Mouse (Mus musculus) liver, embryonic 15.5 days (tissue): ENCODE data around the gene Atp5l. TPM values are rescaled to one million over a fixed set of nuclear protein-coding genes. Genes with fewer than 3 reads are reported as not detected.
"Not testable (repeated sequence)": the region's sequence is repeated elsewhere in the genome, so short reads cannot be mapped to it uniquely, and the experiment has no call there.

Experiments used
- ATAC-seq: fragments of 200-750 bp; cut with Nextera tagmentation; 2 replicates; pipeline ENCODE4 v1.8.0; 2017; ENCODE audit warnings: moderate number of reproducible peaks, mild to moderate bottlenecking, moderate library complexity; ENCODE audit not compliant: insufficient read depth
- H3K27ac ChIP-seq: fragments of 300-500 bp; sonication (generic); replicated peaks from 2 replicates; pipeline ENCODE4 v1.5.1; 2015; ENCODE audit warnings: mild to moderate bottlenecking, inconsistent platforms
- H3K27me3 ChIP-seq: fragments of 300-500 bp; sonication (generic); 2 replicates; pipeline ENCODE4 v1.6.1; 2015; ENCODE audit warnings: mild to moderate bottlenecking, inconsistent platforms
- H3K36me3 ChIP-seq: fragments of 300-500 bp; sonication (generic); replicated peaks from 2 replicates; pipeline ENCODE4 v1.6.1; 2015; ENCODE audit warnings: moderate library complexity, mild to moderate bottlenecking, inconsistent platforms
- H3K4me1 ChIP-seq: fragments of 300-500 bp; sonication (generic); replicated peaks from 2 replicates; pipeline ENCODE4 v1.6.1; 2015; ENCODE audit warnings: inconsistent platforms
- H3K4me2 ChIP-seq: fragments of 300-500 bp; sonication (generic); 2 replicates; pipeline ENCODE4 v1.6.1; 2015; ENCODE audit warnings: moderate library complexity, mild to moderate bottlenecking, inconsistent platforms
- H3K4me3 ChIP-seq: fragments of 300-500 bp; sonication (generic); replicated peaks from 2 replicates; pipeline ENCODE4 v1.5.1; 2015; ENCODE audit warnings: mild to moderate bottlenecking, inconsistent platforms
- H3K9ac ChIP-seq: fragments of 300-500 bp; sonication (generic); 2 replicates; pipeline ENCODE4 v1.6.1; 2015; ENCODE audit warnings: moderate library complexity, mild to moderate bottlenecking, inconsistent platforms
- H3K9me3 ChIP-seq: fragments of 300-500 bp; sonication (generic); replicated peaks from 2 replicates; pipeline ENCODE4 v1.6.1; 2016; ENCODE audit warnings: inconsistent platforms
- WGBS: fragments of 180-500 bp; shearing (Covaris S2); methylation state at CpG from one replicate; pipeline ENCODE4 v1.1.7; 2015; ENCODE audit warnings: mixed read lengths; ENCODE audit not compliant: insufficient replicate concordance; 5-methylcytosine and 5-hydroxymethylcytosine counted together
- polyA plus RNA-seq: library from polyadenylated mRNA; unstranded; fragments of >200 nt; fragmentation: Nextera tagmentation; extraction: Ambion mirVana; gene quantifications from 2 replicates; pipeline ENCODE4 v1.2.1, GENCODE M21; 2015

Atp5l gene
- polyA plus RNA-seq: 396 and 459 TPM in 2 replicates

GRCm38 (mm10) chr9:44920374-44921122 is at the start of gene Atp5l:
Gene Atp5l (minus strand): TSS chr9:44920742.
- Histone ChIP-seq H3K4me2 (peak within 1 kb of the TSS; percentile 76), H3K9me3 (no peaks in the 10 kb centered on the region), H3K27me3 (no peaks in the 10 kb centered on the region), H3K36me3 (0 out of 2 replicates have a peak, but pooled peaks cover 8% of the 10 kb centered on the region), H3K9ac (peak within 1 kb of the TSS; percentile 94), H3K4me3 (peak within 1 kb of the TSS; percentile 94), H3K27ac (peak within 1 kb of the TSS; percentile 89), H3K4me1 (peaks cover 20% of the 10 kb centered on the region)
- under 1% methylated on average over 48 of the region's 48 CpGs for WGBS
- ATAC-seq: peak; percentile 81

GRCm38 (mm10) chr9:44969450-44969849 is 48.9 kb upstream of the Atp5l start:
- Histone ChIP-seq H3K9me3 (no peaks in the 10 kb centered on the region), H3K36me3 (no peaks in the 10 kb centered on the region), H3K4me3 (no peak overlapping the region), H3K27ac (no peak overlapping the region), H3K4me1 (peaks cover 18% of the 10 kb centered on the region), H3K27me3 (peaks cover 38% of the 10 kb centered on the region), H3K4me2 (no peak overlapping the region), H3K9ac (no peak overlapping the region)
- 26% methylated on average over 1 of the region's 1 CpGs for WGBS
- no peak for ATAC-seq

GRCm38 (mm10) chr9:44967763-44968162 is 47.2 kb upstream of the Atp5l start:
- H3K4me3 ChIP-seq, H3K4me2 ChIP-seq, H3K27ac ChIP-seq, H3K36me3 ChIP-seq, H3K9ac ChIP-seq, H3K9me3 ChIP-seq, ATAC-seq: not testable (repeated sequence)
- 68% methylated on average over 5 of the region's 5 CpGs for WGBS
- Histone ChIP-seq H3K27me3 (peaks cover 21% of the 10 kb centered on the region), H3K4me1 (peaks cover 27% of the 10 kb centered on the region)

- Histone ChIP-seq H3K9ac (no peak overlapping the region), H3K4me2 (no peak overlapping the region), H3K4me3 (no peak overlapping the region), H3K9me3 (no peaks in the 10 kb centered on the region), H3K4me1 (peaks cover 27% of the 10 kb centered on the region), H3K27ac (no peak overlapping the region), H3K36me3 (peaks cover 11% of the 10 kb centered on the region), H3K27me3 (peaks cover 15% of the 10 kb centered on the region)
- ATAC-seq: no peak
- 14% methylated on average over 3 of the region's 3 CpGs for WGBS
Measured at GRCm38 (mm10) chr9:44966815-44967242, 46.3 kb upstream of the Atp5l start.

- H3K4me3 ChIP-seq: peak overlapping the region; percentile 83
- H3K27ac ChIP-seq: peak overlapping the region; percentile 79
- peaks cover 20% of the 10 kb centered on the region for H3K36me3 ChIP-seq
- 9% methylated on average over 10 of the region's 10 CpGs for WGBS
- peak overlapping the region; percentile 86 for H3K4me2 ChIP-seq
- H3K9ac ChIP-seq: peak overlapping the region; percentile 23; the same call in 1 of the 2 replicates
- H3K9me3 ChIP-seq: no peaks in the 10 kb centered on the region
- peaks cover 27% of the 10 kb centered on the region for H3K4me1 ChIP-seq
- H3K27me3 ChIP-seq: peaks cover 11% of the 10 kb centered on the region
- no peak; the same call in 1 of the 2 replicates for ATAC-seq
Measured at GRCm38 (mm10) chr9:44965833-44966466, 45.4 kb upstream of the Atp5l start.

GRCm38 (mm10) chr9:44965126-44965832 is 44.7 kb upstream of the Atp5l start, which contains the start of gene Ube4a:
Gene Ube4a (minus strand): TSS chr9:44965600.
- peak; percentile 95 for ATAC-seq
- H3K9ac ChIP-seq: peak within 1 kb of the TSS; percentile 75
- H3K4me1 ChIP-seq: peaks cover 27% of the 10 kb centered on the region
- H3K36me3 ChIP-seq: peaks cover 26% of the 10 kb centered on the region
- H3K4me3 ChIP-seq: peak within 1 kb of the TSS; percentile 83
- WGBS: under 1% methylated on average over 39 of the region's 39 CpGs
- peaks cover 6% of the 10 kb centered on the region for H3K27me3 ChIP-seq
- H3K4me2 ChIP-seq: peak within 1 kb of the TSS; percentile 86
- no peaks in the 10 kb centered on the region for H3K9me3 ChIP-seq
- H3K27ac ChIP-seq: peak within 1 kb of the TSS; percentile 83

GRCm38 (mm10) chr9:44954432-44954831 is 33.9 kb upstream of the Atp5l start:
- Histone ChIP-seq H3K9ac (no peak overlapping the region), H3K27ac (no peak overlapping the region), H3K4me1 (no peaks in the 10 kb centered on the region), H3K4me2 (no peak overlapping the region), H3K9me3 (no peaks in the 10 kb centered on the region), H3K4me3 (no peak overlapping the region), H3K27me3 (no peaks in the 10 kb centered on the region), H3K36me3 (peaks cover 81% of the 10 kb centered on the region)
- 70% methylated on average over 3 of the region's 3 CpGs for WGBS
- ATAC-seq: no peak

GRCm38 (mm10) chr9:44947836-44948235 is 27.3 kb upstream of the Atp5l start:
- no peak overlapping the region for H3K27ac ChIP-seq
- H3K36me3 ChIP-seq: peaks cover 96% of the 10 kb centered on the region
- H3K27me3 ChIP-seq: no peaks in the 10 kb centered on the region
- no peak overlapping the region for H3K4me3 ChIP-seq
- H3K4me2 ChIP-seq: no peak overlapping the region
- no peaks in the 10 kb centered on the region for H3K9me3 ChIP-seq
- ATAC-seq: no peak
- no peak overlapping the region for H3K9ac ChIP-seq
- no peaks in the 10 kb centered on the region for H3K4me1 ChIP-seq
- 86% methylated on average over 5 of the region's 5 CpGs for WGBS

- Histone ChIP-seq H3K4me2 (no peak overlapping the region), H3K27ac (no peak overlapping the region), H3K36me3 (peaks cover 96% of the 10 kb centered on the region), H3K9ac (no peak overlapping the region), H3K27me3 (no peaks in the 10 kb centered on the region), H3K4me1 (no peaks in the 10 kb centered on the region), H3K9me3 (no peaks in the 10 kb centered on the region), H3K4me3 (no peak overlapping the region)
- 83% methylated on average over 7 of the region's 7 CpGs for WGBS
- ATAC-seq: no peak
Measured at GRCm38 (mm10) chr9:44946185-44946695, 25.7 kb upstream of the Atp5l start.

- H3K27ac ChIP-seq: no peak overlapping the region
- no peaks in the 10 kb centered on the region for H3K4me1 ChIP-seq
- H3K4me2 ChIP-seq: no peak overlapping the region
- no peaks in the 10 kb centered on the region for H3K27me3 ChIP-seq
- 78% methylated on average over 4 of the region's 4 CpGs for WGBS
- H3K36me3 ChIP-seq: peaks cover 91% of the 10 kb centered on the region
- no peaks in the 10 kb centered on the region for H3K9me3 ChIP-seq
- ATAC-seq: no peak
- H3K4me3 ChIP-seq: no peak overlapping the region
- no peak overlapping the region for H3K9ac ChIP-seq
Measured at GRCm38 (mm10) chr9:44942421-44942820, 21.9 kb upstream of the Atp5l start.

GRCm38 (mm10) chr9:44941756-44942155 is 21.2 kb upstream of the Atp5l start:
- Histone ChIP-seq H3K27me3 (no peaks in the 10 kb centered on the region), H3K9ac (no peak overlapping the region), H3K4me2 (no peak overlapping the region), H3K27ac (no peak overlapping the region), H3K36me3 (peaks cover 91% of the 10 kb centered on the region), H3K9me3 (no peaks in the 10 kb centered on the region), H3K4me1 (no peaks in the 10 kb centered on the region), H3K4me3 (no peak overlapping the region)
- 81% methylated on average over 4 of the region's 4 CpGs for WGBS
- no peak for ATAC-seq
